Mouse (Mus musculus) adrenal gland, postnatal 10 days (tissue): ENCODE measurements at regions not wholly inside any gene's neighbourhood (a gene's known extent, or its start where the extent isn't known, plus 50 kb on each side); places are given as distances from the start of the nearest gene placed in this dataset.

Experiments used
- DNase-seq: peaks from one replicate; pipeline ENCODE4 v3.0.0; 2021; ENCODE audit warnings: mixed read lengths

GRCm38 (mm10) chr2:8562948-8563347 is 1053.6 kb upstream of the Celf2 start:
- no peak for DNase-seq

DNA sequence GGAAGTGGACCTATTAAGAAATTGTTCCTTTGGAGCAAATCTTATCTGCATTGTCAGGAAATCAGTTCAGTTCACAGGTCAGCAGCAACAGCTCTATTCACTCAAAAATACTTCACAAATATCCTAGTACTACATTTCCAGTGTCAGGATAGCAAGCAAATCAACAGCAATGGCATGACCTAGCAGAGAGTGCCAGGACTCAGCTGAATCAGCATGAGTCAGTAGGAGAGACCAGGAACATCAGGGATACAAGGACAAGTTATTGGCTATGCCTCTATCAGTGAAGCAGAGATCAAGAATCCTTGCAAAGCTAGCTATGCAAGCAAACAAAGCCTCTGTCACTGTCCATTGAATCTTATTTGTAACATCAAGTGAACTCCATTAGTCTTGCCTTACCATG is 1036.8 kb upstream of the Celf2 start:
- DNase-seq: peak; percentile 4

- no peak for DNase-seq
These were observed 1027.5 kb upstream of the Celf2 start for GRCm38 (mm10) chr2:8536842-8537241.

GRCm38 (mm10) chr2:8498466-8498865 is 989.1 kb upstream of the Celf2 start:
- no peak for DNase-seq

DNA sequence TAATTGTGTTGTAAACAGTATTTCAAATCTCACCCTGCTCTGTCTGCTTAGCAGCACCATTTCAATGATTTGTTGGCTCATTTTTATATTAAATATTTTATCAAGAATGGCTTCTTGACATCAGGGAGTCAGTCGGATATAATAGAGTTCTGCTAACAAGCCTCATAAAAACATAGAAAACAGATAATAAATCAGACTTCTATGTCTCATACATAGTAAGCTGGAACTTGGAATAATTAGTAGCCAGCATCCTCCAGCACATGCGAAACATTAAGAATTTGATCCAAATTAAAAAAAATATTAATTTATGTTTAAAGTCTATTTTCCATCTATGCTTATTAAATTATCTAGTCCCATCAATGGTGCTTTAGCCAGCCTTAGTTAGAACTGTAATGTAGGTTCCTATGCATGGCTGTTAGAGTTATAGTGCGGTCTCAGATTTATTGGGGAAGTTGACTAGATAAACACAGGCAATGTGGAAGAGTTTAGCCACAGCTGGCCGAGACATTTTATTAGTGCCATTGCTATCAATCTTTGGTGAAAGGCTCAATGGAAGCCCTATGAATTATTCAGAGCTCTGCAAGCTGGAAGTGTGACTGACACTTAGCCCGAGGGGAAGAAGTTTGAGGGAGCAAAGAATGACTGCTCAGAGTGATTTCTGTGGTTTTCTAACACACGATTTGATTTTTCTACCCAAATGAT is 968.6 kb upstream of the Celf2 start:
- no peak for DNase-seq

GRCm38 (mm10) chr2:8470546-8470945 is 961.2 kb upstream of the Celf2 start:
- no peak for DNase-seq

DNA sequence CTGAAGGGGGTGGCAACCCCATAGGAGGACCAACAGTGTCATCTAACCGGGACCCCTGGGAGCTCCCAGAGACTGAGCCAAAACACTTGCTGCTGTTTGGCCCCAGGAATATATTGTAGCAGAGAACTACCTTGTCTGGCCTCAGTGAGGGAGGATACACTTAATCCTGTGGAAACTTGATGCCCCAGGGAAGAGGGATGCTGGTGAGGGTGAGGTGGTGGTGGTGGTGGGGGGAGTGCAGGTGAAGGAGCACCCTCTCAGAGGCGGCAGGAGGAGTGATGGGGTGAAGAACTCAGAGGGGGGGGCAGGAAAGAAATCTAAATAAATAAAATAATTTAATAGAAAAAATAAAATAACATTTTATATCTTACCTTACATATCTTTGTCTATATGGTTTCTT is 959.6 kb upstream of the Celf2 start:
- DNase-seq: no peak

DNA sequence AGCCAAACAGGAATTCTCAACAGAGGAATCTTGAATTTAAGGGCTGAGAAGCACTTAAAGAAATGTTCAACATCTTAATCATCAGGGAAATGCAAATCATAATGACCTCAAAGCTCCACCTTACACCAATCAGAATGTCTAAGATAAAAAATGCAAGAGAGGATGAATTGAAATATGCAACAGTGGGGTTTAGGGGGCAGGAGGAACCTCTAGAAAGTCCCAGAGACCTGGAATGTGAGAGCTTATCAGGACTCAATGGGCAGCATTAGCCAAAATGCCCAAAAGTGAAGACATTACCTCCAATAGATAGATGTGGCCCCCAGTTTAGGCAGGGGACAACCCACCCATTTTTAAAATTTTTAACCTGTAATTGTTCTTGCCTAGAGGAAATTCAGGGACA is 959.0 kb upstream of the Celf2 start:
- no peak for DNase-seq

DNA sequence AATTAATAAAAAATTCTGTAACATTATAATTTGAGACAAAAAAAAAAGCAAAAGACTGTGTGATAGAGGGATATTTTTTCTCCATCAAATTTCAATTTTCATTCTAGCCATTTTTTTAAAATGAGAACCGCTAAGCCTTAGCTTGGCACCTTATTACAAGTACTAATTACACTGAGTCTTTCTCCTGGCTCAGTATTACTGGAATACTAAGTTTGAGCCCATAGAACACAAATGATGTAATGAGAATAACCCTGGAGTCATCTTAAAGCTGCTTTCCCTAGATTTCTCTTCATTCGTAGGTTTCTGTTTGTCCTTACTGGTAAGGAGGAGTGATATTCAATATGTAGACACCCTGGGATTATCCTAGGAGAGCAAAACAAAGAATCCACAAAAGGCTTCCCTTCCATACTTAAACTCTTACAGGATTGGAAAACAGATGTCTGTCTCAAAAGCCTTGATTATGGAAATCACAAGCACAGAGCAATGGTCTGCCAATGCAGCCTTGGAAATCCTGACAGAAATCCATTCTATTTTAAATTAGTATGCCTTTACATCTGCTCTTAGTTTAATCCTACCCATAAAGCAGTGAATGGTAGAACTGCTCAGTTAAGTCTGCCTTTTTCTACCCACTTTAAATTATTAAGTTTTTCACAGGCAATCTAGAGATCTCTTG is 958.3 kb upstream of the Celf2 start:
- DNase-seq: no peak

GRCm38 (mm10) chr2:8452566-8453243 is 943.3 kb upstream of the Celf2 start:
- no peak for DNase-seq

DNA sequence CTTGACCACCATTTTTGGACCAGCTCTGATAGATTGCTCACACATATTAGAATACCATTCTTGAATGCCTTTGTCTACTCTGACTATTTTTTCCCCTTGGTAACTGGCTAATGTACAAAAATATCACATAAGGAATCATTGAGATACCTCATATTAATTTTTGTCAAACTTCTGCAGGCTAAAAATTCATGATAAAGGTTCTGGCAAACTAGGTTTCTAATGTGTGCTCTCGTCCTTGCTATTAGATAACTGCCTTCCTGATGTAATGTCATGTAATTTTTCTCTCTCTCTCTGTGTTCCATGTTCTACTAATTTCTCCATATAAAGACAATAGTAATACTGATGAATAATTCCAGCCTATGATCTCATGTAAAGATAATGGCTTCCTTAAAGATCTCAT is 931.9 kb upstream of the Celf2 start:
- no peak for DNase-seq

- no peak for DNase-seq
These were observed 920.4 kb upstream of the Celf2 start for GRCm38 (mm10) chr2:8429652-8430343.

DNA sequence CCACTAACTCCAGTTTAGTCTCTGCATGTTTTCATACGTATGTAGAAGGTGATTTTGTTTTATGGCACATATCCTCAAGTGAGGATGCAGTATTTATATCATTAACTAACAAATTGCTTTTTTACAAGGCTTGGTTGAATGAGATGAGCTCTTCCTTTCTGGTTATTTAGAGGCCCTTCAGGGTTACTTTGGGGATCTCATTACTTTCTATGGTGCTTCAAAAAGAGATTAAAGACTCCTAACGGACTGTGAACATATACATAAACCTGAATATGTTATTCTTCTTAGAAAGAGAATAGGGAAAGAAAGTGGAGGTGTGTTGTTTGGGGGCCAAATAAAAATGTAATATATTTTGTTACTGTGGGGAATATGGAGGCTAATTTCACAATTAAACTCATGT is 918.8 kb upstream of the Celf2 start:
- DNase-seq: no peak

DNA sequence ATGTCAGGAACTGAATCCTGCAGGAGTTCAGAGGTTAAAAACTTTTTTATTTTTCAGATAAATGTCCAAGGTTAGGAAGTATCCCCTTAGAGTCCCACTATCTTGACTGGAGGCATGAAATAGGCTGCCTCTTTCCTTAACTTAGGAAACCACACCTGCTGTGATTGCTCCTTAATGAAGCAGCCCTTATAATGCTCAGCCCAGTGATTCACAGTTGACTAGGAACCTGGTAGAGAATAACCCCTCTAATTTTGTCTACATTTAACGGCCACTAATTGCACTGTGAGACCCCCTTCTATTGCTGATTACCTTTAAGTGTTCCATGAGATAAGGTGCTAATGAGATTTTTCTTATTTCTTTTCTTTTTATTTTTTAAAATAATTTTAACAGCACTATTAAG is 918.4 kb upstream of the Celf2 start:
- no peak for DNase-seq

- DNase-seq: no peak
These were observed 906.6 kb upstream of the Celf2 start for GRCm38 (mm10) chr2:8415917-8416316.

- DNase-seq: no peak
These were observed 884.8 kb upstream of the Celf2 start for GRCm38 (mm10) chr2:8394128-8394527.

DNA sequence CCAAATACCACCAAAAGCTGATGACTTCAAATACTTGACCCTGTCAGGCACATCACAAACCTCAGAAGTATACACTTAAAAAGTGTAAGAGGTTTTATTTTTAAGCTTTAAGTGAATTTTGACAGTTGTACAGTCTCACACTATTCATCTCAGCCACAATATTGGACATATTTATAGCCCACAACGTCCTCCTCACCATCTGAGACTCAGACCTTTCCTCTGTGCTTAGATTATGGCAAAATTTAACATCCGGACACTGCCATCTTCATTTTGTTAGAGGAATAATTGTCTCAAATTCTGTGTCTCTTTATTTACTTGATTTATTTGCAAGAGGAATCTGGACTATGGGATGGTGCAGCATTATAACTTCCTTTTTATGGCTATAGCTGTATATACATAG is 880.2 kb upstream of the Celf2 start:
- DNase-seq: no peak

GRCm38 (mm10) chr2:8380246-8380645 is 870.9 kb upstream of the Celf2 start:
- peak; percentile 11 for DNase-seq

DNA sequence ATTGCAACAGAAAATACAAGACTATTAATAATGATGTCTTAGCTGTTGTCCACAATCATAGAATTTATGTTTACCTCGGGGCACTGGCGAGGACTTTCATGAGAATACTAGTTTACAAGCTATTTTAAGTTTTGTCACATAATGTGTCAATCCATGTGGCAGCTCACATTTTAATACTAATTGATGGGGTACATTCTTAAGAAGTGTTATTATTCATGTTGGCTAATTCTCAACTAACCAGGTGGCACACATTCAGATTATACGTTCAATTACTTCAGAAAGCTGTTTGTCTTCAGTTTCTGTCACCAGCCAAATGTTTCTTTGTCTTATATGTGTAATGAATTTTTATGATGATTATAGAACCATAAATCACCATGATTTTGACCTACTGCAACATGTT is 870.2 kb upstream of the Celf2 start:
- no peak for DNase-seq

DNA sequence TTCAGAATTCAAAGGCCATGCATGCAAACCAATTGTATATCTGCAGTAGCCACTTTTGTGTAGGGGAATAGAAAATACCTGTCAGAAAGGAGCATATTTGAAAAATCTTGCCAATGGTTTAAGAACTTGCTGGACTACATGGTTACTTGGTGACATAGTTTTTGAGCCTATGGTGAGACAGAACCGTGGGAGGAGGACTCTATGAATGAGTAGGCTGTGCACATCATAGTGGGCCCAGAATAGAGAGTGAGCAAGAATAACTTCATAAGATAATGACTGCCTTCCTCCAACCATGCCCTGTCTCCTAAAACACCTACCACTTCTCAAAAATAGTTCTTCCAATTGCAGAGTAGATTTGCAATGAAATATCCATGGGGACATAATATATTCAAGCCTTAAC is 838.5 kb upstream of the Celf2 start:
- DNase-seq: no peak

GRCm38 (mm10) chr2:8344748-8345147 is 835.4 kb upstream of the Celf2 start:
- no peak for DNase-seq

GRCm38 (mm10) chr2:8338271-8338670 is 828.9 kb upstream of the Celf2 start:
- DNase-seq: no peak

- no peak for DNase-seq
These were observed 786.6 kb upstream of the Celf2 start for GRCm38 (mm10) chr2:8296001-8296400.
